Mouse (Mus musculus): ENCODE results near the gene Whamm. TPM values are rescaled to one million over a fixed set of nuclear protein-coding genes. Genes with fewer than 3 reads are reported as not detected.

Gene Whamm
- polyA plus RNA-seq, 1 experiment from 2014 or later, result 2.6 TPM

DNA sequence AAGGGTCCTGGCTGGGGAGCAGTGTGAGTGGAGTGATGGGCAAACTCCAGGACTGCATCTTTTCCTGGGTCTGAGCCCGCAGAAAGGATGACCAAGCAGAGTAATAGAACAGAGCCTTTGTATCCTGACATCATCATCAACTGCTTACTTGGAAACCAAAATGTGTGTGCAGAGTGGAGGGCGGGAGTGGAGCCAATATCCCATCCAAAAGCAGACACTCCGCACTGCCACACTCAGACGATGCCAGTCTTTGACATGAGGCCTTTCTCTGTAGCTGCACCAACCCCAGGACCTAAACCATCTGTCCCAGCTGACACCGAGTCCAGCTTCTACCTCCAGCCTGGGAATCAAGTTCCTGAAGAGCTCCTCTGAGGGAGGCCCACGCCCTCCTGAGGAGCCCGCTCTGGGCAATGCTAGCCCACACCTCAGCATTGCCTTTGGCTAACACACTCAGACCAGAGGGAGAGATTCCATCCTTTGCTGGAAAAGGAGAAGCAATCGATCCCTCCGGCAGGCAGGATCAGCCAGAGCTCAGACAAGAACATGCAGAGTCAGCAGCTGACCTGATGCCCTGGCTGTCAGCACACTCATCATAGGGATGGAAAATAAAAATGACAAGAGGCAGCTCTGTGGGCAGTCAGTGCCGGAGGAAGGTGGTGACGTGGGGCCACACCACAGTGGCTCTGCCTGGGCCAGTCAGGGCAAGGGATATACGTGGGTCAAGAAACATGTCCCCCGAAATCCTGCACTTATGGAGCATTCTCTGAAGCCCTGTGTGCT is 42.0 kb downstream of the Whamm start:
- 88% methylated on average over 13 of the region's 13 CpGs for whole genome bisulfite sequencing
- Histone ChIP-seq H3K27ac (replicated peaks) (no peak overlapping the region), H3K4me3 (no peak overlapping the region), H3K4me1 (peaks cover 3% of the 10 kb centered on the region; the same call in 1 of the 2 replicates), H3K36me3 (no peaks in the 10 kb centered on the region), H3K27me3 (ENCODE audit: low read depth, poor library complexity, severe bottlenecking) (no peaks in the 10 kb centered on the region), H3K9me3 (replicated peaks) (no peaks in the 10 kb centered on the region)
- DNase-seq (ENCODE audit: low spot score), result no peak

- Histone ChIP-seq H3K4me3 (no peak overlapping the region), H3K9me3 (replicated peaks) (no peaks in the 10 kb centered on the region), H3K4me1 (peaks cover 3% of the 10 kb centered on the region; the same call in 1 of the 2 replicates), H3K27ac (replicated peaks) (no peak overlapping the region), H3K36me3 (no peaks in the 10 kb centered on the region), H3K27me3 (ENCODE audit: low read depth, poor library complexity, severe bottlenecking) (no peaks in the 10 kb centered on the region)
- 71% methylated on average over 9 of the region's 9 CpGs for WGBS
- no peak for DNase-seq (ENCODE audit: low spot score)
Observed at GRCm38 (mm10) chr7:81615031-81615430, 44.0 kb downstream of the Whamm start.

GRCm38 (mm10) chr7:81622793-81623192 is 51.7 kb downstream of the Whamm start:
- DNase-seq (ENCODE audit: low spot score), result no peak
- Histone ChIP-seq H3K36me3 (no peaks in the 10 kb centered on the region), H3K9me3 (replicated peaks) (peaks cover 5% of the 10 kb centered on the region), H3K27ac (replicated peaks) (no peak overlapping the region), H3K27me3 (ENCODE audit: low read depth, poor library complexity, severe bottlenecking) (no peaks in the 10 kb centered on the region), H3K4me3 (no peak overlapping the region), H3K4me1 (no peaks in the 10 kb centered on the region)
- WGBS, result 84% methylated on average over 4 of the region's 4 CpGs

GRCm38 (mm10) chr7:81623767-81624166 is 52.7 kb downstream of the Whamm start:
- DNase-seq (ENCODE audit: low spot score), result no peak

DNA sequence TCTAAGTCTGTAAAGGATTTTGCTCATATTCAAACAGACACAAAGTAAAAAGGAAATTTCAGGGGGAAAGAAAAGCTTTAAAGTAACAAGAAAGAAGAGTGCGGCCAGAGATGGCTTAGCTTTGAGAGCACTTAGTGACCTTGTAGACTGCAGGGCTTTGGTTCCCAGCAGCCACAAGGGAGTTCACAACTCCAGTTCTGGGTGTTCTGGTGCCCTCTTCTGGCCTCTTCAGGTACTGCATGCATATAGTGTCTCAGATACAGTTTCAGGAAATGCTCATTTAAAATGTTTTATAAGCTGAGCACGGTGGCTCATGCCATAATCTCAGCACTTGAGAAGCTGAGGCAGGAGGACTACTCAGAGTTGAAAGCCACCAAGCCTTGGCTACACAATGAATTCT is 55.4 kb downstream of the Whamm start:
- H3K27ac ChIP-seq (replicated peaks), result no peak overlapping the region
- no peaks in the 10 kb centered on the region for H3K36me3 ChIP-seq
- DNase-seq (ENCODE audit: low spot score), result no peak
- 90% methylated on average over 2 of the region's 2 CpGs for WGBS
- no peaks in the 10 kb centered on the region for H3K4me1 ChIP-seq
- H3K9me3 ChIP-seq (replicated peaks), result peaks cover 5% of the 10 kb centered on the region
- no peaks in the 10 kb centered on the region for H3K27me3 ChIP-seq (ENCODE audit: low read depth, poor library complexity, severe bottlenecking)
- no peak overlapping the region for H3K4me3 ChIP-seq

More at GRCm38 (mm10) chr7:81623767-81624166, 52.7 kb downstream of the Whamm start:
- Histone ChIP-seq H3K27me3 (ENCODE audit: low read depth, poor library complexity, severe bottlenecking) (no peaks in the 10 kb centered on the region), H3K27ac (replicated peaks) (no peak overlapping the region), H3K4me1 (no peaks in the 10 kb centered on the region), H3K9me3 (replicated peaks) (peaks cover 5% of the 10 kb centered on the region), H3K4me3 (no peak overlapping the region), H3K36me3 (no peaks in the 10 kb centered on the region)
- 95% methylated on average over 6 of the region's 6 CpGs for WGBS

GRCm38 (mm10) chr7:81631261-81631660 is 60.2 kb downstream of the Whamm start:
- no peaks in the 10 kb centered on the region for H3K27me3 ChIP-seq (ENCODE audit: low read depth, poor library complexity, severe bottlenecking)
- WGBS, result 91% methylated on average over 8 of the region's 8 CpGs

DNA sequence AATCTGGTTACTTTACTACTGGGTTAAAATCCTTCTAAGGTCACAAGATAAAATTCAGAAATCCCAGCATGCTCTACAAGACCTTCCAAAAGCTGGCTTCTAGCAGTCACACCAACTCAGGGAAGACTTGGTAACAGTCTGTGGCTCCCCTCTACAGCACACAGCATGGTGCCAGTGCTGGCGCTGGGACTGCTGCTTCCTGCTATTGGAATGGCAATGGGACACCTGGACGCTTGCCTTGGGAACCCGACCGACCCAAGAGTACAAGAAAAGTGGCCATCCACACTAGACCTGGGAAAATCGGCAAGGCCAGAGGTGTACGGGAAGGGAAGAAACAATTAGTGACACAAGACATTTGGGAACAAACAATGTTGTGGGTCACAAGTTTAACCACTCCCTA is 61.5 kb downstream of the Whamm start:
- Histone ChIP-seq H3K36me3 (0 out of 2 replicates have a peak, but pooled peaks cover 5% of the 10 kb centered on the region), H3K27ac (replicated peaks) (no peak overlapping the region), H3K4me3 (no peak overlapping the region), H3K9me3 (replicated peaks) (no peaks in the 10 kb centered on the region), H3K27me3 (ENCODE audit: low read depth, poor library complexity, severe bottlenecking) (no peaks in the 10 kb centered on the region), H3K4me1 (no peaks in the 10 kb centered on the region)
- 71% methylated on average over 6 of the region's 6 CpGs for WGBS
- no peak for DNase-seq (ENCODE audit: low spot score)

More at GRCm38 (mm10) chr7:81631261-81631660, 60.2 kb downstream of the Whamm start:
- Histone ChIP-seq H3K27ac (replicated peaks) (no peak overlapping the region), H3K4me3 (no peak overlapping the region), H3K4me1 (no peaks in the 10 kb centered on the region), H3K36me3 (0 out of 2 replicates have a peak, but pooled peaks cover 5% of the 10 kb centered on the region), H3K9me3 (replicated peaks) (peaks cover under 1% of the 10 kb centered on the region; the same call in 1 of the 2 replicates)
- DNase-seq (ENCODE audit: low spot score), result no peak

GRCm38 (mm10) chr7:81641101-81641500 is 70.0 kb downstream of the Whamm start:
- DNase-seq (ENCODE audit: low spot score), result no peak
- Histone ChIP-seq H3K4me3 (no peak overlapping the region), H3K27me3 (ENCODE audit: low read depth, poor library complexity, severe bottlenecking) (no peaks in the 10 kb centered on the region), H3K9me3 (replicated peaks) (no peaks in the 10 kb centered on the region), H3K4me1 (no peaks in the 10 kb centered on the region), H3K36me3 (no peaks in the 10 kb centered on the region), H3K27ac (replicated peaks) (no peak overlapping the region)
- WGBS, result 91% methylated on average over 6 of the region's 6 CpGs

DNA sequence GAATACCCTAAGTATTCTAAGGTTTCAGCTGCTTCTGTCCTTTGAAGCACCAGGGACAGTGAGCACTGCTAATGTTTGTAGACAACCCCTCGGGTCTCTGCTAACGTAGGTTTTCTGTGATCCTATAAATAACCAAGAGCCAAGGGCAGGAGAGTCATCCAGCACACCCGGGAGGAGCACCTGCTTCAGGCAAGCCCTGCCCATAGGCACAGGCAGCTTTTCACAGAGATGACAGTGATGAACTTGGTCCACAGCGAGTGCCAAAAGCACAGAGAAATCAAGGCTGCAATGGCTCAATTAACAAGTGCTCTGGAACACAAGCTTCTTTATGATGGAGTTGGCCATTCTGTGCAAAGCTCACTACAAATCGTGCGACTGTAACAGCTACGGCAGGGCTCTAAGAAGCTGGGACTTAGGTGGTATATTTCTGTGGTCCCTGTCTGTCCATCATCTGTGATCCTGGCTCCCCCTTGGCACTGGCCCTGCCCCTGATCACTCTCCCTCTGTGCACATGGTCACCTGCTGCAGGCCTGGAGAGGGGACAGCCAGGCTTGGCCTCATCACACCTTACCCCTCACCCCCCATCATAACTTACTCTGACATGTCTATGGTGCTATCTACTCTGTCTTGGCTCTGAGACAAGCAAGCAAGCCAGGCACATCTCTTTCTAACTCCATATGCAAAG is 73.6 kb downstream of the Whamm start:
- Histone ChIP-seq H3K27me3 (ENCODE audit: low read depth, poor library complexity, severe bottlenecking) (no peaks in the 10 kb centered on the region), H3K36me3 (no peaks in the 10 kb centered on the region), H3K27ac (replicated peaks) (no peak overlapping the region), H3K4me1 (peaks cover 5% of the 10 kb centered on the region; the same call in 1 of the 2 replicates), H3K4me3 (no peak overlapping the region), H3K9me3 (replicated peaks) (no peaks in the 10 kb centered on the region)
- DNase-seq (ENCODE audit: low spot score), result no peak
- WGBS, result 79% methylated on average over 7 of the region's 7 CpGs

MicroRNAs encoded within 50 kb of the gene (microRNA counts, 519-probe panel; counts per million panel counts)
- microRNA mmu-miR-1839-3p (not detected), microRNA mmu-miR-1839-5p (not detected)

Other genes with a start within 250 kb of the Whamm start
- 1,006 and 1,155 TPM in 2 replicates for gene Rps17, start 226.0 kb upstream of the Whamm start, polyA plus RNA-seq (2016; fragmentation: Nextera tagmentation; extraction: Ambion mirVana)
- gene Cpeb1, start 115.8 kb upstream of the Whamm start, polyA plus RNA-seq (2016; fragmentation: Nextera tagmentation; extraction: Ambion mirVana), result 0.96 and 1.6 TPM in 2 replicates
- gene Ap3b2, start 77.3 kb upstream of the Whamm start, polyA plus RNA-seq (2016; fragmentation: Nextera tagmentation; extraction: Ambion mirVana), result 19.1 and 36.0 TPM in 2 replicates
- gene BC048679, start 73.0 kb upstream of the Whamm start, polyA plus RNA-seq (2016; fragmentation: Nextera tagmentation; extraction: Ambion mirVana), result not detected in 2 replicates
- 0.07 TPM in 1 of 2 replicates, not detected in the other for gene Fsd2, start 4.3 kb upstream of the Whamm start, polyA plus RNA-seq (2016; fragmentation: Nextera tagmentation; extraction: Ambion mirVana)
- 11.9 and 12.9 TPM in 2 replicates for gene Homer2, start 136.3 kb downstream of the Whamm start, polyA plus RNA-seq (2016; fragmentation: Nextera tagmentation; extraction: Ambion mirVana)
- 131 and 136 TPM in 2 replicates for gene Ramac, start 191.7 kb downstream of the Whamm start, polyA plus RNA-seq (2016; fragmentation: Nextera tagmentation; extraction: Ambion mirVana)
- gene 3110040N11Rik, start 218.2 kb downstream of the Whamm start, polyA plus RNA-seq (2016; fragmentation: Nextera tagmentation; extraction: Ambion mirVana), result 51.0 and 52.2 TPM in 2 replicates

Data from midbrain, embryonic 10.5 days (tissue).